Mouse (Mus musculus) cerebellum, adult 2 months (tissue): ENCODE measurements at regions not wholly inside any gene's neighbourhood (a gene's known extent, or its start where the extent isn't known, plus 50 kb on each side); places are given as distances from the start of the nearest gene placed in this dataset.
"Not testable (repeated sequence)": the region's sequence is repeated elsewhere in the genome, so short reads cannot be mapped to it uniquely, and the experiment has no call there.

Source experiments
- DNase-seq, 2 experiments: peaks; one replicate each; pipeline ENCODE4 v3.0.0; 2021
- H3K27ac ChIP-seq: fragments of 200-500 bp; 2 replicates; pipeline ENCODE4 v1.5.1; 2012; ENCODE audit warnings: low read length, control low read depth, inconsistent platforms; ENCODE audit not compliant: insufficient read depth
- H3K27me3 ChIP-seq: fragments of 200-500 bp; 2 replicates; pipeline ENCODE4 v1.6.1; 2012; ENCODE audit warnings: inconsistent platforms, mild to moderate bottlenecking, low read length, moderate library complexity; ENCODE audit not compliant: control insufficient read depth, insufficient read depth
- H3K4me1 ChIP-seq: fragments of 200-500 bp; 2 replicates; pipeline ENCODE4 v1.6.1; 2011; ENCODE audit warnings: low read length; ENCODE audit not compliant: control insufficient read depth, insufficient read depth
- H3K4me3 ChIP-seq: fragments of 200-500 bp; replicated peaks from 2 replicates; pipeline ENCODE3; 2011; ENCODE audit warnings: mild to moderate bottlenecking, low read depth, low read length, control low read depth; ENCODE audit not compliant: insufficient read depth
- WGBS: fragments of 180-500 bp; shearing (Covaris S2); methylation state at CpG from one replicate; pipeline ENCODE4 v1.1.7; 2018; 5-methylcytosine and 5-hydroxymethylcytosine counted together

DNA sequence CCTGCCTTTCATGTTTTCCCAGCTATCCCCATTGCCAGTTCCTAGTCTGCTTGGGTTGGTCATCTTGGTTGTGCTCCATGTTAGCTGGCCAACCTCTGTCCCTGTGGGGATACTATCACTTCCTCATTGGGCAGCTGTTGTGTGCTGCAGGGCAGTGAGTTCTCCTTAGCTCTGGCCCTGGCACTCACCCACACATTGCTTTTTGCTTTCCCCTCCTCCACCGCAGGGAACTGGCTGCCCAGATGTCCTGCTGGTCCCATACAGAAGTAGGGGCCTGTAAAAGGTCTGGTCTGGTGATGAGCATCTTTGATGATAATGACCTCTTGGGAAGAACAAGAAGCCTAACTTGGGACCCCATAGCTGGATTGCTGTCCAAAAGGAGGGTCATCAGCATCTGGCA lies 308.2 kb upstream of the Gm21863 start:
- peak in 1 of 2 experiments; percentile 1 for DNase-seq
- H3K27ac ChIP-seq, H3K27me3 ChIP-seq, H3K4me1 ChIP-seq, H3K4me3 ChIP-seq: not testable (repeated sequence)
- WGBS: 80% methylated on average over 1 of the region's 1 CpGs

GRCm38 (mm10) chr12:19668541-19668940 lies 285.8 kb upstream of the Gm21863 start:
- not testable (repeated sequence) for DNase-seq, H3K27ac ChIP-seq, H3K4me3 ChIP-seq, H3K4me1 ChIP-seq, H3K27me3 ChIP-seq
- WGBS: 76% methylated on average over 5 of the region's 5 CpGs

DNA sequence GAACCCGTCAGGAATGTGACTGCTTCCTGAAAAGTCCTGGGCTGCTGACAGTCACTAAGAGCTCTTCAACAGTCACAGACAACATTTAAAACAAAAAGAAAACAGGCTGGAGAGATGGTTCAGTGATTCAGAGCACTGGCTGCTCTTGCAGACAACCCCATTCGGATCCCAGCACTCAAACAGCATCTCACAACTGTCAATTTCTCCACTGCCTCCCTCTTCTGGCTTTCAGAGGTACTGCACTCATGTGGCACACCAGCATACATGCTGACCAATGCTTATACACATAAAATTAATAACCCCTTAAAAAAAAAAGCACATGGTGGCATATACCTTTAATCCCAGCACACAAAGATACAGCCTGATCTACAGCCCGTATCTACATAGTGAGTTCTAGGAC lies 283.7 kb upstream of the Gm21863 start:
- not testable (repeated sequence) for H3K27me3 ChIP-seq, H3K4me1 ChIP-seq, DNase-seq, H3K4me3 ChIP-seq, H3K27ac ChIP-seq
- WGBS: 81% methylated on average over 3 of the region's 3 CpGs
